Mouse (Mus musculus): ENCODE data around the gene Entpd7.

DNA sequence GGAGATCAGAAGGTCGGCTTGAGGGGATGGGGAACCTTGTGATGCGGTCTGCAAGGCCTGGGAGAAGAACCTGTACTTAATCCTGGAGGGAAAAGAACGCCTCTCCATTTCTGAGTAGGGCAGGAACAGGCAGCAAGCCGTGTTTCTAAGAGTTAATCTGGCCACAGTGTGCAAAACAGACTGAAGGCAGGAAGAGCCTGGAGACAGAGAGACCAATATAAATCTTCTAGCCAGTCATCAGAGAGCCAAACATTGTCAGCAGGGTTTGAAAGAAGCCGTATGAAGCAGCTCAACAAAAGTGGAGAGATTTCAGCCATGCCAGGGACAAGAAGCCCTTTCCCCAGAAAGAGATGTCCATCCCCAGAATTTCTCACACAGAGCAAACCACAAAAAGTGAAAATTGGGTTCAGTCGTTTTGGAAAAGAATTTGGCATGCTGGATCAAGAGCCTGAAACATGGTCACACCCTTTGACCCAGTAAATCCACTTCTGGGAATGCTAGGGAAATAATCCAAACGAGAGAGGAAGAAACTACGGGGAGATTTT lies 38.2 kb upstream of the Entpd7 start:
- no peak for TF ChIP-seq POLR2A (IDR thresholded peaks at IDR 0.05; ENCODE audit: borderline replicate concordance, control insufficient read depth, low read depth, low read length)
- no peak for TF ChIP-seq CTCF (IDR thresholded peaks at IDR 0.05; ENCODE audit: control insufficient read depth, insufficient read depth, low read length)
